Mouse (Mus musculus): ENCODE measurements around the gene 0610040J01Rik.
A peak's percentile ranks its signal among the peaks of the same experiment; 100 is the strongest.

Gene 0610040J01Rik

DNA sequence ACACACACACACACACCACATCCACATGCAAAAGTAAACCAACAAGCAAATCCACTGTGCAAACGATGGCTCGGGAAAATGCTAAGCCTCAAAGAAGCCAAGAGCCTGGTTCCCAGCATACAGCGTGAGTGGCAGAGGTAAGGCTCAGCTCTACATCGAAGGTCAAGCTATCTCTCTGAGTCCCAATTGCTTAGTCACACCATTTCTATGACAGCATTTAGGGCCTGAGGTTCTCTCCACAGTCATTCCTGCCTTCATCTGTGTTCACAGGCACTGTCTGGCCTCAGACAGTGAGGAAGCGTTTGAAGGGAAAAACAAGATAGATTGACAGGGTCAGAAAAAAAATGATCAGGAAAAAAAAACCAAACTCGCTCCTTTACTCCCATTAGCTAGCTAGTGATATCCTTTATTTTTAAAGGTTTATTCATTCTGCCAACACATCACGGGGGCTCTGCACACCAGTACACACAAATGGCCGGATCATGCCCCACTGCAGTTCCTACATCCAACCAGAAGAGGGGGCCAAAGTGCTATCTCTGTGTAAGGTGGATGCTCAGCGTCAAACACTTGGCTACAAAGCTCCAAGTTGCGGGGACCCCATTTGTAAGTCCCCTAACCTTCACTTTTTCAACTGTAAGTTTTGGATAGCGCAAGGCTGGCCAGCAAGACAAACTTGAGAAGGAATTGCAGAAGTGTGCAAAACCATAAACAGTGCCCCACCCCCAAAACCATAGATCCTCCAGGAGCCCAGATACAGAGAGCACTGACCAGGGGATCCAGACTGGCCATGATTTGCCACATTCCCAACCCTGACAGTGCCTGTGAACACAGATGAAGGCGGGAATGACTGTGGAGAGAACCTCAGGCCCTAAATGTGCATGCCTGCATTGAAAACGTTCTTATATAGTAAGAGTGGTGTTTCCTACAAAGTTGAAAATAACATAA, 94.3 kb downstream of the 0610040J01Rik start:
- DNase-seq, result peak; percentile 87

DNA sequence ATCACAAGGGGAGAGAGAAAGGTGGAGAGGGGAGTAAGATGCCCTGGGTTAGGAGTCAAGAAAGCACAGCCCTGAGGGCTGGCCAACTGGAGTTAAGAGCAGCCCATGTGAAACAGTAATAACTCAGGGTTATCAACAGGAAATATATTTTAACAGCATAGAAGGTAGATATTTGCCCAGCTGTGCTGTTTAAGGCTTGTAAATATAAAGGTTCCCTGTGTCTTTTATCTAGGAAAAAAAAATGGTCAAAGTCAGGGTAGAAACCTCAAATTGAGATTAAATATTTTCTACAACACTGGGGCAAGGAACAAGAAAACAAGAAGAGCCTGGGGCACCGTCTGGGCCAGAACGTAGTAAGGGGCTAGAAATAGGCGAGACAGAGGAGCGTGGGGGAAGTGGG, 95.3 kb downstream of the 0610040J01Rik start:
- DNase-seq, result no peak

GRCm38 (mm10) chr5:63910171-63910960, 98.2 kb downstream of the 0610040J01Rik start:
- DNase-seq, result peak; percentile 13

DNA sequence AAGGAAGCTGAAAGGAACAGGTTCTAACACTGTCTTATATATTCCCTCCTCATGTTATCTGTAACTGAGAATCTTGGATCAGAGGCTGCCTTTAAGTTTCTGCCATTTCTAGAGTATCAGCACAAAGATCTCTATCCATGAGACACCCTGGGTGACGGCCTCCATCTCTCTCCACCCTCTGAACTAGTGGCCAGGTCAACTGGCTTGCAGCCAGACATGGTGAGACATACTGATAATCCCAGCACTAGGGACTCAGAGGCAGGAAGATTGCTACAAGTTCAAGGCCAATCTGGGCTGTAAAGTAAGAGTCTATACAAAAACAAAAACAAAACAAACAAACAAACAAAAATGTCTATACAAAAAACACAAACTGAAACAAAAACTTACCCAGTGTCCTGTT, 102.7 kb downstream of the 0610040J01Rik start:
- no peak for DNase-seq

- no peak for DNase-seq
Measured at GRCm38 (mm10) chr5:63916457-63917139, 104.4 kb downstream of the 0610040J01Rik start.

DNA sequence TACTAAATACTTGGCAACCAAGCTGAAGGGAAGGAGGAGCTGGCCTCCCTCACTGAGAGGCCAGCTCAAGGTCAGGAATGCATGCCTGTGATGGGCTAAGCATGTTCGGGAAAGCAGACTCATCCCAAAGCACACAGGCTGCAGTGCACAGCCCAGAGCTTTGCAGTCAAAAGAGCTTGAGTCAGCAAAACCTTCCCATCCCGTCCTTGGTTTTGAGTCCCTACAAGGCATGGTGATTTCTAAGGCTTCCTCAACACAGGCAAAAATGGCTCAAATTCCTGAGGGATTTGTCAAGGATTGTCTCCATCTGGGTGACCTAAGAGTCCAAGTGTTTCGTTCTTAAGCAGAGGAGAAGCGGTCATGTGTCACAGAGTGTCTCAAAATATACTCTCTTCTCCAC, 106.0 kb downstream of the 0610040J01Rik start:
- peak; percentile 53 for DNase-seq

- DNase-seq, result peak; percentile 62
Measured at GRCm38 (mm10) chr5:63923305-63924025, 111.3 kb downstream of the 0610040J01Rik start.

DNA sequence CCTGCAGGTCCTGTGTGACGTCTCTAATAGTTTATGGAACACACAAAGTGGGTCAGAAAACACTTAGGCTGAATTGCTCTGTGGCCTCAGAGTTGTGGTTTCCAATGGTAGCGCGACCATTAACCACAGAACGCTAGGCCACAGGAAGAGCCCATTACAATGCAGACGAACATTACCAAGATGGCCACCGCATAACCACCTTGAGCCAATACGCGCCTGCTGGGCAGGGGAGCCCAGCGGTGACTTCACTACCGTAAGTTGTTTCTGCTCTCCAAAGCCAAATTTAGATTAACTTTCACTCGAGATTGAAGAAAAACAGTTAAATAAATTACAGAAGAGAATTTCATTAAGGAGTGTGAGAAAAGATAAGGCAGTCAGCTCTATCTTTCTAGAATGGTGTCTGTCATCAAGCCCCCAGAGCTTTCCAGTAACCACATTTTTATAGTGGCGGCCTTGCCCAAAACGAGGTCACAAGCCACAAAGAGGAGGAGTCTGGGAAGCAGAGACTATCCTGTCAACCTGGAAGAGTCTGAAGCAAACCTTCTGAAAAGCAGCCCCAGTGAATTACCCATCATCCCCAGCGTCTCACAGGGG, 113.0 kb downstream of the 0610040J01Rik start:
- no peak for DNase-seq

- no peak for DNase-seq
Measured at GRCm38 (mm10) chr5:63930824-63931358, 118.7 kb downstream of the 0610040J01Rik start.

GRCm38 (mm10) chr5:63932829-63933228, 120.7 kb downstream of the 0610040J01Rik start:
- peak; percentile 22 for DNase-seq

GRCm38 (mm10) chr5:63935581-63935980, 123.4 kb downstream of the 0610040J01Rik start:
- DNase-seq, result no peak

- peak; percentile 52 for DNase-seq
Measured at GRCm38 (mm10) chr5:63936740-63937139, 124.6 kb downstream of the 0610040J01Rik start.

GRCm38 (mm10) chr5:63938575-63938974, 126.4 kb downstream of the 0610040J01Rik start:
- DNase-seq, result peak; percentile 23

DNA sequence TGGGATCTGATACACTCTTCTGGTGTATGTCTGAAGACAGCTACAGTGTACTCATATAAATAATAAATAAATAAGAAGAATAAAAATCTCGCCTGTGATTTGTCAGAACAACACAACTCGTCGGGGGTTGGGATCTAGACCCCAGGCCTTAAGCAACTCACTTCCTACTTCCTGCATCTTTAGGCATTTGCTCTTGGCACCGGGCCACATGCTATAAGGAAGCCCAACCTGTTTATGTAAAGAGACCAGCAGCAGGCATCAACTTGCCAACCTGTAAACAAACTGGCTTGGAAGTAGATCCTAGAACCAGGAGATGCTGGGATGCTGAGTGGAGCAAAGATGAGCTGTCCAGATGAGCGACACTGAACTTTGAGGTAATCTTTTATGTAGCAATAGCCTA, 129.7 kb downstream of the 0610040J01Rik start:
- no peak for DNase-seq

DNA sequence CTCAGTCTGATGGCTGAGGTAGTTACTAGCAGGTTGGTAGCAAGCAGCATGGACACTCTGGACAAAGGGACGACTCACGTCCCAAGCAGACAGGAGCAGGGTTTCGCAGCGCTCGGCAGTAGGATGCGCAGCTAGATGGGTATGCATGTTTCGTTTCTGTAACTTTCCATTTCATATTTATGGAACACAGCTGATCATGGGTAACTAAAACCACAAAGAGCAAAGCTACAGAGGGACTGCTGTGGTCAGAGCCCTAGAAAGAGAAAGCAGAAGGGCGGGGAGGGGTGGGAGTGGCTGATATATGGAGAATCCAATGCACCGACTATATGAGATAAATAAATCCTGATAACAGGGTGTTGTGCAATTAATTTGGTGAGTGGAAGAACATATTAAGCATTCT, 131.1 kb downstream of the 0610040J01Rik start:
- no peak for DNase-seq

- no peak for DNase-seq
Measured at GRCm38 (mm10) chr5:63947526-63947925, 135.4 kb downstream of the 0610040J01Rik start.

GRCm38 (mm10) chr5:63949195-63949594, 137.0 kb downstream of the 0610040J01Rik start:
- peak; percentile 51 for DNase-seq
